Mouse (Mus musculus) B cell, adult 2 months (primary cell): ENCODE measurements around the gene Cdk8.
A peak's percentile ranks its signal among the peaks of the same experiment; 100 is the strongest.

ENCODE experiments used
- DNase-seq, 2 experiments: peaks; one replicate each; pipeline ENCODE4 v3.0.0; 2022

The Cdk8 gene

GRCm38 (mm10) chr5:146330031-146330764 lies 99.2 kb downstream of the Cdk8 start:
- DNase-seq = peak; percentile 39 to 49

- no peak for DNase-seq
Measured at GRCm38 (mm10) chr5:146330765-146331115, 99.7 kb downstream of the Cdk8 start.

- DNase-seq = no peak
Measured at GRCm38 (mm10) chr5:146331131-146331530, 100.1 kb downstream of the Cdk8 start.

GRCm38 (mm10) chr5:146332541-146332940 lies 101.5 kb downstream of the Cdk8 start:
- DNase-seq = no peak

GRCm38 (mm10) chr5:146334410-146334809 lies 103.4 kb downstream of the Cdk8 start:
- no peak for DNase-seq

- no peak for DNase-seq
Measured at GRCm38 (mm10) chr5:146338064-146338463, 107.0 kb downstream of the Cdk8 start.

GRCm38 (mm10) chr5:146340037-146340436 lies 109.0 kb downstream of the Cdk8 start:
- DNase-seq = no peak

GRCm38 (mm10) chr5:146344911-146345686 lies 114.1 kb downstream of the Cdk8 start:
- DNase-seq = no peak

GRCm38 (mm10) chr5:146347081-146347480 lies 116.1 kb downstream of the Cdk8 start:
- no peak for DNase-seq

GRCm38 (mm10) chr5:146349183-146349582 lies 118.2 kb downstream of the Cdk8 start:
- DNase-seq = no peak

- DNase-seq = no peak
Measured at GRCm38 (mm10) chr5:146350784-146351183, 119.8 kb downstream of the Cdk8 start.

GRCm38 (mm10) chr5:146352006-146352405 lies 121.0 kb downstream of the Cdk8 start:
- no peak for DNase-seq
